Mouse (Mus musculus) left cerebral cortex, adult 9 months (tissue): ENCODE measurements around the gene Fam71f1.
"Not testable (repeated sequence)": the region's sequence is repeated elsewhere in the genome, so short reads cannot be mapped to it uniquely, and the experiment has no call there.

Experiments
- DNase-seq, 2 experiments: peaks; one replicate each; pipeline ENCODE4 v3.0.0; 2022; ENCODE audit warnings: low spot score in 2 of 2

The Fam71f1 gene

DNA sequence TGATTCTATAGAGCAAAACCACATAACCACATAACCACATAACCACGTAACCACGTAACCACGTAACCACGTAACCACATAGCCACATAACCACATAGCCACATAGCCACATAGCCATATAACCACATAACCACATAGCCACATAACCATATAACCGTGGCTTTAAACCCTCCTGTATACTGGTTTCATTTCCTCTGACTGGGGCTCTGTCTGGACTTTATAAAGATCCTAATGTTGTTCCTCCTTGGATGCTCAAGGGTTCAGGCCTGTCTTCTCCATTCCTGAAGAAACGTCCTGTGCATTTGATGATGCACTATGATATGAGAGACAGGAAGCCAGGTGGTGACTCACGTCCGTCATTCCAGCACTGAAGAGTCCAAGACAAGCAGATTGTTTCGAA lies 8.0 kb downstream of the Fam71f1 start:
- no peak for DNase-seq

DNA sequence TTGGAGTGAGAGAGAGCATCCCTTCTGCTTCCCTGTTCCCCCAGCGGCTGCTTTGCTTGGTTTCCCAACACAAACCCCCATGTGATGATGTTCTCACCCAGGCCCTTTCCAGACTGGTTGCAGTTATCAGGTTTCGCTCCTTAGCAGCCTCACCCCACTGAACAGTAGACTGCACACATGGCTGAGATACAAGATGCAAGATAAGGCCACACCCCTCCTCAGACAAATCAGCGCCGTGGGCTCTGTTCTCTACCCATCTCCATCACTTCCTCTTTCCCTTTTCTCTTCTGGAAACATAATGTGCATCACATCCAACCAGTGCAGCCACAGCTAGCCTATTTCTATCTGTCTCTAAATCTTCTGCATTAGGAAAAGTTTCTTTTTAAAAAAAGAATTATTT lies 10.6 kb downstream of the Fam71f1 start:
- no peak for DNase-seq

DNA sequence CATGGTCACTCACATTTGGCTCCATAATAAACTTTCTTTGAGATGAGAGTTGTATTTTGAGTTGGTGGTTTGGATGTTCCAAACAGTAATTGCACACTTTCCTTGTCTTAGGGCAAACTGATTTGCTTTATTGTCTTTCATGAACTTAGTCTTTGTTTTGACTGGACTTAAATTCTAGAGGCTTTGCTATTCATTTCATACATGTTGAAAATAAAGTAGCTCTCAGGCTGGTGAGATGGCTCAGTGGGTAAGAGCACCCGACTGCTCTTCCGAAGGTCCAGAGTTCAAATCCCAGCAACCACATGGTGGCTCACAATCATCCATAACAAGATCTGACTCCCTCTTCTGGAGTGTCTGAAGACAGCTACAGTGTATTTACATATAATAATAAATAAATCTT lies 27.6 kb downstream of the Fam71f1 start:
- DNase-seq = not testable (repeated sequence)

DNA sequence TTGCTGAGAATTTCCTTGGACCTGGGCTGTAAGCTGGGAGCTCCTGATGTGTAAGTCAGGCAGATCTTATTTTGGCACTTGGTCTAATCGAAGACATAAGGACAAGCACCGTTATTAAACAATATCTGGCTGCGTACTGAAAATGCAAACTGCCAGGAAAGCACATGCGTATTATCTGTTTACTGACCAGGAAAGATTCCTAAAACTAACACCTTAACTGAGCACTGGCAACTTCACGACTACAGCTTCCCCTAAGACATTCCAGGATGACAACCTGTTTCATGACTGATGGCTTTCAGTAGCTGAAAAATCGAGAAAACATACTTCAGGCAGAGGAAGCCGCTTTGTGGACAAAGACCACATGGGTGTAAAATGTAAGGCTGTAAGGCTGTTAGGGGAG lies 28.2 kb downstream of the Fam71f1 start:
- no peak for DNase-seq

DNA sequence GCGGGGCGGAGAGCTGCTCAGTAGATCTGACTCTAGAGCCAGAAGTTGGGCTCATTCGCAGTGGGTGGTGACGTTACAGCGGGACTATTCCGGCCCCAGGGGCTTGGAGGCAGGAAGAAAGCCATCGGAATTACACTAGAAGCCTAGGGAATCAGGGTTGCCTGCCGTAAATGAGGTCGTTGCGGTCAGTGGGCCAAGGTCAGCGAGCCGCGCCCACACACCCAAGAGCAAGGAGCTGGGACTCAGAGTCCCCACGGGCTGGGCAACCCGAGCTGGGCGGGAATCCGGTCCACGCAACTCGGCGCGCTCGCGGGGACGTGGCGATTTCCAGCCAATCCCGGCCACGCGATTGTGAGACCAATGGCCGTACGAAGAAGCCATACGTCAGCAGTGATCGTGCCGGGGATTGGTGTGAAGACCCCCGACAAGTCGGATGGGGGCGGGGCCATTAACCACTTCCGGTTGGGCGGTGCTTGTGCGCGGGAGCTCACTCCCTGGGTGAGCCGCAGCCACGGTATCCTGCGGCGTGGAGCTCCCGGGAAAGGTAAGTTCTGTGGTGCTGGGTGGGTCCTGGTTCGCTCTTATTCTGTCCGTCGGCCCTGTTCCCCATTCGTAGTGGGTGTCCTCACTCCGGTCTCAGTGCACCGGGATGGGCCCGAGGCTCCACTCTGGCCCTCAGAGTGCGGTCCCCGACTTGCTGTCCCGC lies 28.9 kb downstream of the Fam71f1 start, which contains the start of gene Calu:
Gene Calu (plus strand): TSS at position 405 of the 706 bp plus-strand sequence.
- peak; percentile 96 to 99 for DNase-seq

DNA sequence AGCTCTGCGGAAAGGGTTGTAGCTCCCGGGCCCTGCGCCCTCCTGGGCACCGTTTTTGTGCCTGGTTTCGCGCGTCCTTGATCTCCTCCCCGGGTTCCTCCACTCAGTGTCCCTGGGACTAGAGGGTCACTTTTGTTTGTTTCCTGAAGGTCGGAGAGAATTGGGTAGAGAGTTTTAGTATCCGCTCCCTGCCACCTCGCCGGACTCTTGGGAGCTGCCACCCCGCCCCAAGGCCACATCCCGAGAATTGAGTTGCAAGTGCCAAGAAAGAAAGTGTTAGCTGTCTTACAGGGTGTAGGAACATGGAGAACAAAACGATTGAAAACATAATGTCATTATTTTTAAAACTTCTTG lies 29.4 kb downstream of the Fam71f1 start:
- DNase-seq = no peak

DNA sequence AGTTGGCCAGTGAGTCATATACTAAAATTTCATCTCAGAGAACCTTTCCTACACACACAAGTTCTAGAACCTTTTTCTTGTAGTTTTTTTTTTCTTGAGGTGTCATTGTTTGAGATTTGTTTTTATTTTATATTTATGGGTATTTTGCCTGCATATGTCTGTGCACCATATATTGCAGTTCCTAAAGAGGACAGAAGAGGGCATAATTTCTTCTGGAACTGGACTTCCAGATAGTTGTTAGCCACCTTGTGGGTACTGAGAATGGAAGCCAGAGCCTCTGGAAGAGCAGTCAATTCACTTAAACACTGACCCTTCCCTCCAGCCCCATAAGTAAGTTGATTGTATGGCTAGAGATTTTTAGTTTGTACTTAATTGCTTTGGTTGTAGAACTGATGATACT lies 32.7 kb downstream of the Fam71f1 start:
- no peak for DNase-seq

DNA sequence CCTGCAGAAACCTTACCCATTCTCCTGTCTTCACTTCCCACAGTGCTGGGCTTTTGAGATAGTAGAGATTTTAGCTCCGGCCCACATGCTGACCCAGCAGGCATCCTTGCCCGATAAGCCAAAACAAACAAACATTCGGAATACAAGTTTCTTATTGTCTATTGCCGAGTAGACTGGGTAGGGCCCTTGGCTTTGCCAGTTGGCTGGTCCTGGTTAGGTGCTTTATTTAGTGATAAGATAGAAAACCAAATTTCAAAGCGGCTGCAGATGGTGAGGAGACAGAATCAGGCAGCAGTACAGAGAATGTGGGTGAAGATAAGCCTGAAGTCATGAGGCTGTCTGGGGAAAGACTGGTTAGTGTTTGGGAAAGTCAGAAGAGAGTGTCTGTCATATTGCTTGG lies 33.9 kb downstream of the Fam71f1 start:
- no peak for DNase-seq

DNA sequence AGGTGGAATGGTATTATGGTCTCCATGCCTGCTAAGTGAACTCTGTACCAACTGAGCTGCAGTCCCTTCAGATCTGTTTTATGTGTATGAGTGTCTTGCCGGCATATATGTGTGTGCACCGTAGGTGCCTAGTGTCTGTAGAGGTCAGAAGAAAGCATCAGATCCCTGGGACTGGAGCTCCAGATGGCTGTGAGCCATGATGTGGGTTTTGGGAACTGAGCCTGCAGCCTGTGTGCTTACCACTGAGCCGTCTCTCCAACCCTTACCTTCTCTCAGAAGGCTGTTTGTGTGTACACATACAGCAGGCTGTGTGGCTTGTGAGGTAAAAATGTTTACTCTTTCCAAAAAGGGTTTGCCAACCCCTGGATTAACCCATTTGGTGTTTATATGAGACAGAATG lies 40.4 kb downstream of the Fam71f1 start:
- no peak for DNase-seq

DNA sequence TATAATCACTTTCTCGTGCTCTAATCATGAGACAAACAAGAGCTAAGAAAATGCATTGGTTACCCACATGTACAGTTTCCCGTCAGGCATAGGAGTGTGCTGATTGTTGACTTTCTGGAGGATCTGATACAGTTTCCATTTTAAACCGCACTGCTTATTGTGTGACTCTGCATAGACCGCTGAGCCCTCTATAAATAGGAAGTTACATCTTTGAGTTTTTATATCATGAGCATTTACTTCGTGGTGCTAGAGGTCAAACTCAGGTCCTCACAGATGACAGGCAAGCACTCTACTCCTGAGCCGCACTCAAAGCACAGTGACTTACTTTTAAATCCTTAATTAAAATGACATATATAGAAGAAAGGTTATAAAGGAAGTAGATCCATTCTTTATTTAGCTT lies 41.3 kb downstream of the Fam71f1 start:
- no peak for DNase-seq

DNA sequence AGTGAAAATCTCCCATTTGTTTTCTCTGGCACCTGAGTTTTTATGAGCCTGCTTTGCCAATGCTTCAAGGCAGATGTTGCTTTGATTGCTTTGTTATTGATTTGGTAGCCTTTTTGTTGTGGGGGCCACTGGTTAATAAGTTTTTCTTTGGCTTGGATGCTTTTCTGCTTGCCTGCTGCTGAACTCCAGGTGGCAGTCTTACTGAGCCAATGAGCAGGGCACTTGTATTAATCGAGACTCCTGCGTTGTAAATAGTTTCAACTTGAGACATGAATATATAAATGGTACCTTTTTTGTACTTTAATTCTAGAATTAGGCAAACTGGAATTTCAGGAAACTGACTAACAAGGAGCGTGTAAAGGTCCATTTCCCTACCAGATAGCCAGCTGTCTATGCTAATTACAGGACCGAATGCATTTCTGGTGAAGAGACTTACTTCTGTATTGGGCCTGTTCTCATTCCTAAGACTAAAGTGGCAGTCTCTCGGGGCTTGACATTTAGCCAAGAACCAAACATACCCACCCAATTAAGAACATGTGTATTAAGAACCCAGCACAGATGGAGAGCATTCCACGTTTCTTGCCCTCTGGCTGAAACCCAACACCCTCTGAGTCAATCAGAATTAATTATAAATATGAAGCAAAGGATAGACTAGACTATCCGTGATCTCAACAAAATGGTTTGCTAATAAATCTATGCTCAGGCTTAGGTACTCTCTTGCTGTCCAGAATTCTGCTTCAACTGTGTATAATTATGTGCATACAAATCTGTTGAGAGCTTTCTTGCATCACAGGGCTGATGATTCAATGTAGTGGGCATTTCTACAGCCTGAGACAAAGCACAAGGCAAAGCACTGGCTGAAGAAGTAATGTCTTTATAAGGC lies 43.5 kb downstream of the Fam71f1 start:
- DNase-seq = no peak

DNA sequence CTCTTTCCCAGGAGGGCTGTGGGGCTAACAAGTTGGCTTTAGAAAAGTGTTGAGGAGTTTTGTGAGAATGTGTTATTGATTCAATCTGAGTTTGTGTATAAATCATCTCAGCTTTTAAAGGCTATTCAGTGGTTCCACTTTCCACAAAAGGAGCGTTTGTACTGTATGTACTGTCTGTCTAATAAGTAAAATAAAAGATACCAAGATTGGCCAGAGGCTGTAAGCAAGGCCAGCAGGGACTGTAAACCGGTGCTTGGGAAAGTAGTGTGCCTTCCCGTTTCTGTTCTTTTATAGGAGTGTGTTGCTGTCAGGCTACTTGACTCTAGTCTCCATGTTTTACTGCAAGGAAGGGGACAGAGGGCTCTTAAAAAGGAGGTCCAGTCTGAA lies 44.2 kb downstream of the Fam71f1 start:
- DNase-seq = no peak

DNA sequence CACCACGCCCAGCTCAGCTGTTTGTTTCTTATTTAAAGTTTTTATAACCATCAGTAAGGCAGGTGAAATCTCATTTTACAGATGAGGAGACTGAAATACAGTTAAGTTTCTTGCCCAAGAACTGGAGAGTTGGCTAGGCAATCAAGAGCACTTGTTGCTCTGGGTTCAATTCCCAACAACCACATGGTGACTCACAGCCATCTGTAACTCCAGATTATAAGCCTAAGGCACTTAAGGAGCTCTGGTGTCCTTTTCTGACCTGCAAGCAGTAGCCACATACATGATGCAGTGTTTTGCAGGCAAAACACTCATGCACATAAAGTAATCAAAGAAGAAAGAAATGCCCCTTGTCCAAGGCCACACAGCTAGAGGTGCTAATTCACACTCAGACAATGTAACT lies 46.3 kb downstream of the Fam71f1 start:
- DNase-seq = no peak

DNA sequence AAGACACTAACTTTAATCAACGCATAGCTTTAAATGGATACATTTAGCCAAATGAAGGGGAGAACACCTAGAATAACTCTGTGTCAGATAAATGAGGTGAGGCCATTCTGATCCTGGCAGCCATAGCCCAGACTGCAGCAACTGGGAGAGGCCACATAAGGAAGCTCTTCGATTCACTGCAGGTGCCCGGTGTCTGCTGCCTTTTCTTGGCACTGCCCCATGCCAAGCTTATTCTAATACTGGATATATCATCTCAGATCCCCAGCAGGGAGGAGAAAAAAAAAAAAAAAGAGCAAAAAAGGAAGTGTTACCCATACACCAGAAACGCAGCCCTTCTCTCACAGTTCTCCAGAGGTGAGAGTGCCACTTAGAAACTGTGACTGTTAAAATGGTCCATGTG lies 58.4 kb downstream of the Fam71f1 start:
- no peak for DNase-seq

DNA sequence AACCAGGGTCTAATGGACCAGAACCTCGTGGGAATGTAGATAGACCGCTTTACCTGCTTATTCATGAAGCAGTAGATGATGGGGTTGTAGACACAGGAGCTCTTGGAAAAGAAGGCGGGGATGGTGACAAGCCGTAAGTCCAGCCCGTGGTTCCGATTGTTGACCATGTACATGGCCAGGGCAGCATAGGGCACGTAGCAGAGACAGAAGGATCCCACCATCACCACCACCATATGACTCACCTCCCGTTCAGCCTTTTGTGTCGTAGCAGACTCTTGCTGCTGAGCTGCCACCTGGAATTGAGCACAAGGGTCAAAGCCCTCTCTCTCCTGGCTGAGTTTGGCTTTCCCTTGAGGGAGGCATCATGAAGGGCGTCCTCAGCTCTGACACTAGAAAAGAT lies 59.7 kb downstream of the Fam71f1 start:
- DNase-seq = no peak

DNA sequence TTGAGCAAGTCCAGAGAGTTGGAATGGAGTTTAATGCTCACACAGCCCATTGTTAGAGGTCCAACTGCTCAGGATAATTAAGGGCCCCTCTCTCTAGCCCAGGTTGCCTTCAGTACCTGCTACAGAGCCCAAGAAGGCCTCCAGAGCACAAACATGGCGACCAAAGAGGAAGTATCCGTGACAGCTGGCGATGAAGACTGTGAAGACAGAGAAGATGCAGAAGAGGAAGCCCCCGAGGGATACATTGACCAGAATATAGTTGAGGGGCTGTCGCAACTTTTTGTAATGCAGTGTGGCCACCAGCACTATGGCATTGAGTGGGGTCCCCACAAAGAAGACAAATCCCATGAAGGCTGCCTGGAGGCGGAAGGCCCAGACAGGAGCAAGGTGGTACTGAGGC lies 61.0 kb downstream of the Fam71f1 start:
- DNase-seq = no peak

DNA sequence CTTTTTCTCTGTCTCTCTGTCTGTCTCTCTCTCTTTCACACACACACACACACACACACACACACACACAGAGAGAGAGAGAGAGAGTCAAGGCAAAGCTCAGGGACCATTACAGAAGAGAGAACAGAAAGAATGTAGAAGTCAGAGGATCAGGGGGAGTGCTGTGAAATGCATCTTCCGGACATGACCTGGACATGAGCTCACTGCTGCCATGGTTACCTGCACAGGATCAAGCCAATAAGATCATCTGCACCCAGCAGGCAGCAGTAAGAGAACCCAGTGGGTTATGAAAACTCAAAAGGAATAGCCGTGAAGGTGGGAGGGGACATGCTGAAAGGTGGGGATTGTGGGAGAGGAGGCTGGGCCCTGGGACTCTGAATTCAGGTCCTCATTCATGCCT lies 63.5 kb downstream of the Fam71f1 start:
- no peak for DNase-seq
